Mouse (Mus musculus) MEL (cell line): ENCODE measurements around the gene Lcp1. TPM values are rescaled to one million over a fixed set of nuclear protein-coding genes. Genes with fewer than 3 reads are reported as not detected.
A peak's percentile ranks its signal among the peaks of the same experiment; 100 is the strongest.

ENCODE experiments used
- DNase-seq: peaks from one replicate; pipeline ENCODE4 v3.0.0; 2011; ENCODE audit warnings: low read depth, low spot score
- H3K27ac ChIP-seq: 2 replicates; pipeline ENCODE4 v1.5.1; 2012; ENCODE audit warnings: low read depth, mild to moderate bottlenecking, control low read depth, low read length, moderate library complexity; ENCODE audit not compliant: control insufficient read depth
- H3K27me3 ChIP-seq, 2 experiments: fragments of 150-350 bp in 1 of 2; sonication (generic) in 1 of 2; 2 replicates each; pipeline ENCODE4 v1.6.1; 2012; ENCODE audit warnings: low read length in 2 of 2, mild to moderate bottlenecking in 2 of 2, improper control_type of control experiment in 1 of 2, moderate library complexity in 1 of 2; ENCODE audit not compliant: insufficient read depth in 2 of 2, control insufficient read depth in 1 of 2
- H3K36me3 ChIP-seq, 2 experiments: 2 replicates each; pipeline ENCODE4 v1.6.1; 2012 to 2014; ENCODE audit warnings: low read length in 2 of 2, improper control_type of control experiment in 1 of 2, inconsistent platforms in 1 of 2, mild to moderate bottlenecking in 1 of 2; ENCODE audit not compliant: insufficient read depth in 2 of 2, control insufficient read depth in 1 of 2
- H3K4me1 ChIP-seq, 2 experiments: fragments of 150-350 bp in 1 of 2; sonication (generic) in 1 of 2; 2 replicates each; pipeline ENCODE4 v1.6.1; 2012; ENCODE audit warnings: low read length in 2 of 2, improper control_type of control experiment in 1 of 2, mild to moderate bottlenecking in 1 of 2; ENCODE audit not compliant: insufficient read depth in 2 of 2, control insufficient read depth in 1 of 2
- H3K4me3 ChIP-seq, 2 experiments: fragments of 150-350 bp in 1 of 2; sonication (generic) in 1 of 2; 2 replicates each; pipeline ENCODE4 v1.5.1; 2012; ENCODE audit warnings: low read depth in 2 of 2, low read length in 2 of 2, mild to moderate bottlenecking in 2 of 2, moderate library complexity in 2 of 2, control low read depth in 1 of 2, improper control_type of control experiment in 1 of 2; ENCODE audit not compliant: control insufficient read depth in 1 of 2, insufficient read depth in 1 of 2
- H3K79me2 ChIP-seq: 2 replicates; pipeline ENCODE4 v1.6.1; 2012; ENCODE audit warnings: mild to moderate bottlenecking, low read length, moderate library complexity; ENCODE audit not compliant: control insufficient read depth, poor library complexity, insufficient read depth
- H3K9ac ChIP-seq: 2 replicates; pipeline ENCODE4 v1.6.1; 2012; ENCODE audit warnings: low read depth, mild to moderate bottlenecking, control low read depth, low read length, moderate library complexity; ENCODE audit not compliant: control insufficient read depth, poor library complexity, severe bottlenecking
- H3K9me3 ChIP-seq: fragments of 150-350 bp; sonication (generic); replicated peaks from 2 replicates; pipeline ENCODE4 v1.6.1; 2012; ENCODE audit warnings: mild to moderate bottlenecking, low read length, improper control_type of control experiment, moderate library complexity; ENCODE audit not compliant: insufficient read depth
- BHLHE40 ChIP-seq: IDR thresholded peaks from 2 replicates; pipeline ENCODE4 v1.6.1; 2012; ENCODE audit warnings: low read depth, mild to moderate bottlenecking, inconsistent platforms, low read length, improper control_type of control experiment, borderline replicate concordance
- CHD1 ChIP-seq: IDR thresholded peaks from 2 replicates; pipeline ENCODE4 v1.6.1; 2012; ENCODE audit warnings: low read depth, mild to moderate bottlenecking, inconsistent platforms, low read length, improper control_type of control experiment
- CTCF ChIP-seq, 3 experiments: IDR thresholded peaks in 2 of 3; conservative IDR thresholded peaks in 1 of 3; 2 replicates each; pipeline ENCODE4 v1.5.1; 2011 to 2012; ENCODE audit warnings: low read length in 3 of 3, low read depth in 2 of 3, mild to moderate bottlenecking in 2 of 3, improper control_type of control experiment in 1 of 3, inconsistent platforms in 1 of 3, mixed read lengths in 1 of 3, moderate library complexity in 1 of 3; ENCODE audit not compliant: control insufficient read depth in 1 of 3, insufficient read depth in 1 of 3, poor library complexity in 1 of 3, severe bottlenecking in 1 of 3
- E2F4 ChIP-seq: IDR thresholded peaks from 2 replicates; pipeline ENCODE4 v1.6.1; 2011; ENCODE audit warnings: low read depth, low read length, improper control_type of control experiment, borderline replicate concordance
- EP300 ChIP-seq, 2 experiments: IDR thresholded peaks; 2 replicates each; pipeline ENCODE4 v1.6.1; 2011; ENCODE audit warnings: improper control_type of control experiment in 2 of 2, low read length in 2 of 2, low read depth in 1 of 2, mild to moderate bottlenecking in 1 of 2
- GABPA ChIP-seq: IDR thresholded peaks from 2 replicates; pipeline ENCODE4 v1.6.1; 2012; ENCODE audit warnings: low read depth, mild to moderate bottlenecking, inconsistent platforms, low read length, improper control_type of control experiment, moderate library complexity
- GATA1 ChIP-seq: IDR thresholded peaks from 2 replicates; pipeline ENCODE4 v1.6.1; 2011; ENCODE audit warnings: low read depth, low read length, improper control_type of control experiment
- HCFC1 ChIP-seq: IDR thresholded peaks from 2 replicates; pipeline ENCODE4 v1.6.1; 2012; ENCODE audit warnings: low read depth, mild to moderate bottlenecking, inconsistent platforms, low read length, improper control_type of control experiment, moderate library complexity
- JUND ChIP-seq: IDR thresholded peaks from 2 replicates; pipeline ENCODE4 v1.6.1; 2011; ENCODE audit warnings: low read depth, mild to moderate bottlenecking, improper control_type of control experiment, low read length
- KAT2A ChIP-seq: conservative IDR thresholded peaks from 2 replicates; pipeline ENCODE4 v1.6.1; 2012; ENCODE audit warnings: low read depth, low read length, improper control_type of control experiment, inconsistent platforms
- MAX ChIP-seq: IDR thresholded peaks from 2 replicates; pipeline ENCODE4 v1.6.1; 2011; ENCODE audit warnings: low read length, improper control_type of control experiment
- MAZ ChIP-seq: IDR thresholded peaks from 2 replicates; pipeline ENCODE4 v1.6.1; 2012; ENCODE audit warnings: low read depth, mild to moderate bottlenecking, inconsistent platforms, low read length, improper control_type of control experiment
- MEF2A ChIP-seq: IDR thresholded peaks from 2 replicates; pipeline ENCODE4 v1.6.1; 2014; ENCODE audit warnings: low read depth, mild to moderate bottlenecking, inconsistent platforms, low read length, improper control_type of control experiment; ENCODE audit not compliant: poor library complexity, insufficient replicate concordance, severe bottlenecking; ENCODE audit errors: extremely low read depth
- MXI1 ChIP-seq: IDR thresholded peaks from 2 replicates; pipeline ENCODE4 v1.6.1; 2011; ENCODE audit warnings: mild to moderate bottlenecking, low read depth, low read length, improper control_type of control experiment
- MYB ChIP-seq: IDR thresholded peaks from 2 replicates; pipeline ENCODE4 v1.6.1; 2011; ENCODE audit warnings: mild to moderate bottlenecking, low read depth, low read length, improper control_type of control experiment
- MYC ChIP-seq: IDR thresholded peaks from 2 replicates; pipeline ENCODE4 v1.6.1; 2011; ENCODE audit warnings: low read depth, mild to moderate bottlenecking, low read length, improper control_type of control experiment, moderate library complexity
- NELFE ChIP-seq: IDR thresholded peaks from 2 replicates; pipeline ENCODE4 v1.6.1; 2011; ENCODE audit warnings: low read depth, low read length, improper control_type of control experiment
- NRF1 ChIP-seq: IDR thresholded peaks from 2 replicates; pipeline ENCODE4 v1.6.1; 2014; ENCODE audit warnings: low read depth, mild to moderate bottlenecking, inconsistent platforms, low read length, improper control_type of control experiment, moderate library complexity; ENCODE audit not compliant: poor library complexity, insufficient read depth, severe bottlenecking
- POLR2A ChIP-seq, 2 experiments: IDR thresholded peaks; 2 replicates each; pipeline ENCODE4 v1.6.1; 2011 to 2012; ENCODE audit warnings: low read length in 2 of 2, mild to moderate bottlenecking in 2 of 2, control low read depth in 1 of 2, improper control_type of control experiment in 1 of 2, low read depth in 1 of 2, moderate library complexity in 1 of 2; ENCODE audit not compliant: control insufficient read depth in 1 of 2, insufficient read depth in 1 of 2, poor library complexity in 1 of 2
- POLR2AphosphoS2 ChIP-seq: IDR thresholded peaks from 2 replicates; pipeline ENCODE4 v1.6.1; 2011; ENCODE audit warnings: low read length, improper control_type of control experiment
- POLR2AphosphoS5 ChIP-seq: IDR thresholded peaks from 2 replicates; pipeline ENCODE4 v1.6.1; 2012; ENCODE audit warnings: low read depth, borderline replicate concordance, mild to moderate bottlenecking, inconsistent platforms, low read length, moderate library complexity, mixed read lengths
- RAD21 ChIP-seq: IDR thresholded peaks from 2 replicates; pipeline ENCODE4 v1.6.1; 2011; ENCODE audit warnings: mild to moderate bottlenecking, low read depth, low read length, improper control_type of control experiment
- RCOR1 ChIP-seq: IDR thresholded peaks from 2 replicates; pipeline ENCODE4 v1.6.1; 2012; ENCODE audit warnings: low read depth, mild to moderate bottlenecking, inconsistent platforms, low read length, improper control_type of control experiment
- SIN3A ChIP-seq: IDR thresholded peaks from 2 replicates; pipeline ENCODE4 v1.6.1; 2012; ENCODE audit warnings: low read length, improper control_type of control experiment, inconsistent platforms
- TAL1 ChIP-seq: IDR thresholded peaks from 2 replicates; pipeline ENCODE4 v1.6.1; 2012; ENCODE audit warnings: mild to moderate bottlenecking, inconsistent platforms, low read length, moderate library complexity, mixed read lengths
- TBP ChIP-seq: IDR thresholded peaks from 2 replicates; pipeline ENCODE4 v1.8.0; 2011; ENCODE audit warnings: low read depth, low read length, improper control_type of control experiment
- TCF12 ChIP-seq: IDR thresholded peaks from 2 replicates; pipeline ENCODE4 v1.6.1; 2014; ENCODE audit warnings: low read depth, mild to moderate bottlenecking, inconsistent platforms, low read length, improper control_type of control experiment, moderate library complexity
- UBTF ChIP-seq: IDR thresholded peaks from 2 replicates; pipeline ENCODE4 v1.6.1; 2012; ENCODE audit warnings: low read depth, mild to moderate bottlenecking, inconsistent platforms, low read length, improper control_type of control experiment, moderate library complexity, borderline replicate concordance; ENCODE audit not compliant: insufficient read depth
- USF1 ChIP-seq: IDR thresholded peaks from 2 replicates; pipeline ENCODE4 v1.6.1; 2014; ENCODE audit warnings: low read depth, mild to moderate bottlenecking, inconsistent platforms, low read length, improper control_type of control experiment, moderate library complexity
- USF2 ChIP-seq, 2 experiments: IDR thresholded peaks; 2 replicates each; pipeline ENCODE4 v1.6.1; 2011 to 2012; ENCODE audit warnings: improper control_type of control experiment in 2 of 2, low read length in 2 of 2, borderline replicate concordance in 1 of 2, inconsistent platforms in 1 of 2, low read depth in 1 of 2, mild to moderate bottlenecking in 1 of 2; ENCODE audit not compliant: insufficient read depth in 1 of 2
- ZKSCAN1 ChIP-seq: IDR thresholded peaks from 2 replicates; pipeline ENCODE4 v1.6.1; 2012; ENCODE audit warnings: low read depth, mild to moderate bottlenecking, inconsistent platforms, low read length, improper control_type of control experiment, moderate library complexity
- ZMIZ1 ChIP-seq: IDR thresholded peaks from 2 replicates; pipeline ENCODE4 v1.6.1; 2012; ENCODE audit warnings: low read depth, mild to moderate bottlenecking, inconsistent platforms, low read length, improper control_type of control experiment, moderate library complexity
- ZNF384 ChIP-seq: IDR thresholded peaks from 2 replicates; pipeline ENCODE4 v1.6.1; 2012; ENCODE audit warnings: low read depth, mild to moderate bottlenecking, inconsistent platforms, low read length, improper control_type of control experiment
- polyA plus RNA-seq, 2 experiments: library from polyadenylated mRNA; stranded (reverse) in 1 of 2; unstranded in 1 of 2; fragments of >175 nt in 1 of 2; fragments of >200 nt in 1 of 2; gene quantifications; 2 replicates each; pipeline versions ENCODE4 v1.2.1 to v1.2.4; 2012; ENCODE audit warnings: low replicate concordance in 2 of 2, low read depth in 1 of 2; ENCODE audit not compliant: insufficient read length in 2 of 2, insufficient read depth in 1 of 2, missing spikeins in 1 of 2
- total RNA-seq: library from RNA; depleted of rRNA; stranded (reverse); fragments of 300-350 nt; gene quantifications from 2 replicates; pipeline ENCODE4 v1.2.3, GENCODE M21; 2012

Gene Lcp1
- total and polyA plus RNA-seq, 3 experiments: 11.0 to 20.3 TPM; not detected in 1

DNA sequence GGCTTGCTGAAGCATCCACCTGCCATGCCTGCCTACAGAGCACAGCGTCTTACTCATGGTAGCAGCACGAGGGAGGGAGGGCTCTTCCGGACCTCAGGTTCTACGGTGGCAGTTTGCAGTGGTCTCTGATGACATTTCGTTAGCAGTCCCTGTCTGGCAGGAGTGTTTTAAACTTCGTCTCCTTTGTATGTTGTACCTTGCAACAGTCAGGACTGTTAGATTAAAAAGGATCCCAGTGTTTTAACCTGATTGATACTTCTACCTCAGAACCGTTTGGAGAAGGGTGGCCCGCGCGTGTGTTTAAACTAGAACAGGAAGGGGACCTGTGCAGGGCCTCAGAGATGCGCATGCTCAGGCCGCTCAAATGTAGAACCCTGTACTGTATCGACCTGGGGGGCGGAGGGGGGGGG lies 47.5 kb downstream of the Lcp1 start:
- H3K4me3 ChIP-seq: peak overlapping the region; percentile 52 to 55
- H3K4me1 ChIP-seq: peaks cover 17 to 27% of the 10 kb centered on the region in 2 experiments
- no peaks in the 10 kb centered on the region for H3K27me3 ChIP-seq
- H3K27ac ChIP-seq: peak overlapping the region; percentile 97
- H3K79me2 ChIP-seq: peaks cover 11% of the 10 kb centered on the region; the same call in 1 of the 2 replicates
- TF ChIP-seq USF2 (IDR thresholded peaks at IDR 0.05; ENCODE audit: borderline replicate concordance in 1 of 2, insufficient read depth in 1 of 2, low read depth in 1 of 2, low read length in 2 of 2) (no peak), USF1 (no peak), NRF1 (peak; percentile 91), CTCF (IDR thresholded peaks at IDR 0.05 in 2 of 3, conservative IDR thresholded peaks at IDR 0.05 in 1 of 3; ENCODE audit: control insufficient read depth in 1 of 3, insufficient read depth in 1 of 3, low read depth in 2 of 3, low read length in 3 of 3, poor library complexity in 1 of 3, severe bottlenecking in 1 of 3) (no peak), EP300 (IDR thresholded peaks at IDR 0.05; ENCODE audit: low read depth in 1 of 2, low read length in 2 of 2) (no peak), RAD21 (no peak), TCF12 (peak; percentile 30), E2F4 (0 out of 2 replicates have a peak, but pooled peaks have one; percentile 29), HCFC1 (peak; percentile 44; the same call in 1 of the 2 replicates), ZKSCAN1 (no peak), POLR2AphosphoS5 (peak; percentile 40; the same call in 1 of the 2 replicates), MYC (peak; percentile 96), MAX (peak; percentile 93), TBP (peak; percentile 54), ZMIZ1 (peak; percentile 88), MAZ (peak; percentile 79), GABPA (no peak), MEF2A (no peak), UBTF (no peak), GATA1 (no peak), ZNF384 (no peak; the same call in 1 of the 2 replicates), CHD1 (no peak), TAL1 (no peak), JUND (no peak), MYB (no peak), BHLHE40 (no peak), NELFE (peak; percentile 82), RCOR1 (no peak), SIN3A (peak; percentile 76), MXI1 (peak; percentile 85), POLR2A (IDR thresholded peaks at IDR 0.05; ENCODE audit: control insufficient read depth in 1 of 2, insufficient read depth in 1 of 2, low read depth in 1 of 2, low read length in 2 of 2, poor library complexity in 1 of 2) (peak; percentile 68 to 85), KAT2A (no peak), POLR2AphosphoS2 (peak; percentile 77; the same call in 1 of the 2 replicates)
- TF ChIP-seq, all 39 proteins: peak for 15
- Histone ChIP-seq H3K9me3 (no peaks in the 10 kb centered on the region), H3K36me3 (peaks cover 0 to 33% of the 10 kb centered on the region in 2 experiments; a peak in 2 of 4 replicates), H3K9ac (peak overlapping the region; percentile 78)
- DNase-seq: peak; percentile 92
